Mouse (Mus musculus) midbrain, embryonic 12.5 days (tissue): ENCODE results near the gene Syce3. TPM values are rescaled to one million over a fixed set of nuclear protein-coding genes. Genes with fewer than 3 reads are reported as not detected.

Experiments used
- ATAC-seq: fragments of 200-750 bp; cut with Nextera tagmentation; 2 replicates; pipeline ENCODE4 v1.8.0; 2017; ENCODE audit warnings: low read depth, moderate TSS enrichment, moderate library complexity; ENCODE audit not compliant: low FRiP score
- H3K27ac ChIP-seq: fragments of 300-500 bp; sonication (generic); replicated peaks from 2 replicates; pipeline ENCODE4 v1.5.1; 2016; ENCODE audit warnings: mild to moderate bottlenecking
- H3K27me3 ChIP-seq: fragments of 300-500 bp; sonication (generic); 2 replicates; pipeline ENCODE4 v1.6.1; 2016; ENCODE audit warnings: mild to moderate bottlenecking
- H3K36me3 ChIP-seq: fragments of 300-500 bp; sonication (generic); 2 replicates; pipeline ENCODE4 v1.6.1; 2016
- H3K4me1 ChIP-seq: fragments of 300-500 bp; sonication (generic); 2 replicates; pipeline ENCODE4 v1.6.1; 2016
- H3K4me2 ChIP-seq: fragments of 300-500 bp; sonication (generic); replicated peaks from 2 replicates; pipeline ENCODE4 v1.6.1; 2016; ENCODE audit warnings: mild to moderate bottlenecking, moderate library complexity
- H3K4me3 ChIP-seq: fragments of 300-500 bp; sonication (generic); 2 replicates; pipeline ENCODE4 v1.5.1; 2016; ENCODE audit warnings: mild to moderate bottlenecking
- H3K9ac ChIP-seq: fragments of 300-500 bp; sonication (generic); replicated peaks from 2 replicates; pipeline ENCODE4 v1.6.1; 2016; ENCODE audit warnings: mild to moderate bottlenecking, moderate library complexity
- H3K9me3 ChIP-seq: fragments of 300-500 bp; sonication (generic); 2 replicates; pipeline ENCODE4 v1.6.1; 2016; ENCODE audit warnings: mild to moderate bottlenecking
- WGBS: fragments of 180-500 bp; shearing (Covaris S2); methylation state at CpG from one replicate; pipeline ENCODE4 v1.1.7; 2016; 5-methylcytosine and 5-hydroxymethylcytosine counted together
- polyA plus RNA-seq: library from polyadenylated mRNA; unstranded; fragments of >200 nt; fragmentation: Nextera tagmentation; extraction: Ambion mirVana; gene quantifications from 2 replicates; pipeline ENCODE4 v1.2.1, GENCODE M21; 2016

Gene Syce3
- polyA plus RNA-seq, 1 experiment from 2014 or later = not detected

- Histone ChIP-seq H3K9me3 (no peaks in the 10 kb centered on the region), H3K36me3 (peaks cover 81% of the 10 kb centered on the region), H3K4me3 (no peak overlapping the region), H3K27ac (no peak overlapping the region), H3K4me1 (peaks cover 3% of the 10 kb centered on the region), H3K9ac (no peak overlapping the region), H3K4me2 (no peak overlapping the region), H3K27me3 (no peaks in the 10 kb centered on the region)
- ATAC-seq = no peak
- WGBS = 97% methylated on average over 7 of the region's 7 CpGs
These were observed 47.3 kb downstream of the Syce3 start for GRCm38 (mm10) chr15:89363051-89363450.

GRCm38 (mm10) chr15:89358784-89359183 lies 51.5 kb downstream of the Syce3 start:
- Histone ChIP-seq H3K4me1 (peaks cover 30% of the 10 kb centered on the region), H3K36me3 (peaks cover 38% of the 10 kb centered on the region), H3K4me2 (no peak overlapping the region), H3K4me3 (no peak overlapping the region), H3K27ac (no peak overlapping the region), H3K27me3 (no peaks in the 10 kb centered on the region), H3K9ac (no peak overlapping the region), H3K9me3 (no peaks in the 10 kb centered on the region)
- WGBS = 88% methylated on average over 3 of the region's 3 CpGs
- no peak for ATAC-seq

GRCm38 (mm10) chr15:89356372-89356771 lies 53.9 kb downstream of the Syce3 start:
- H3K36me3 ChIP-seq = peaks cover 37% of the 10 kb centered on the region
- peak overlapping the region; percentile 78 for H3K4me2 ChIP-seq
- H3K27me3 ChIP-seq = no peaks in the 10 kb centered on the region
- H3K9ac ChIP-seq = peak overlapping the region; percentile 83
- no peaks in the 10 kb centered on the region for H3K9me3 ChIP-seq
- H3K4me3 ChIP-seq = peak overlapping the region; percentile 88
- H3K27ac ChIP-seq = peak overlapping the region; percentile 85
- under 1% methylated on average over 15 of the region's 15 CpGs for WGBS
- H3K4me1 ChIP-seq = peaks cover 30% of the 10 kb centered on the region
- ATAC-seq = peak; percentile 75

- Histone ChIP-seq H3K4me2 (peak within 1 kb of the TSS; percentile 78), H3K4me1 (peaks cover 30% of the 10 kb centered on the region), H3K4me3 (peak within 1 kb of the TSS; percentile 88), H3K9me3 (no peaks in the 10 kb centered on the region), H3K9ac (peak within 1 kb of the TSS; percentile 83), H3K27me3 (no peaks in the 10 kb centered on the region), H3K36me3 (peaks cover 37% of the 10 kb centered on the region), H3K27ac (peak within 1 kb of the TSS; percentile 85)
- ATAC-seq = peak; percentile 85
- WGBS = under 1% methylated on average over 63 of the region's 64 CpGs
These were observed 54.8 kb downstream of the Syce3 start, which contains the start of the genes Lmf2 and Ncaph2 for GRCm38 (mm10) chr15:89355241-89356187. Lmf2 (minus strand) TSS chr15:89355659. Ncaph2 (plus strand) TSS chr15:89355719.

- H3K27me3 ChIP-seq = no peaks in the 10 kb centered on the region
- ATAC-seq = no peak
- H3K9ac ChIP-seq = peak overlapping the region; percentile 83
- no peaks in the 10 kb centered on the region for H3K9me3 ChIP-seq
- H3K4me2 ChIP-seq = peak overlapping the region; percentile 78
- 86% methylated on average over 7 of the region's 7 CpGs for WGBS
- H3K4me1 ChIP-seq = peaks cover 30% of the 10 kb centered on the region
- peak overlapping the region; percentile 88 for H3K4me3 ChIP-seq
- peaks cover 38% of the 10 kb centered on the region for H3K36me3 ChIP-seq
- H3K27ac ChIP-seq = no peak overlapping the region
These were observed 55.8 kb downstream of the Syce3 start for GRCm38 (mm10) chr15:89354455-89354854.

GRCm38 (mm10) chr15:89353837-89354236 lies 56.5 kb downstream of the Syce3 start:
- 97% methylated on average over 16 of the region's 16 CpGs for WGBS
- 0 out of 2 replicates have a peak overlapping the region, but pooled peaks have one; percentile 88 for H3K4me3 ChIP-seq
- peak overlapping the region; percentile 78 for H3K4me2 ChIP-seq
- no peaks in the 10 kb centered on the region for H3K27me3 ChIP-seq
- no peak overlapping the region for H3K27ac ChIP-seq
- peaks cover 39% of the 10 kb centered on the region for H3K36me3 ChIP-seq
- peak overlapping the region; percentile 83; the same call in 1 of the 2 replicates for H3K9ac ChIP-seq
- no peaks in the 10 kb centered on the region for H3K9me3 ChIP-seq
- H3K4me1 ChIP-seq = peaks cover 30% of the 10 kb centered on the region
- no peak for ATAC-seq

GRCm38 (mm10) chr15:89352795-89353194 lies 57.5 kb downstream of the Syce3 start:
- WGBS = 96% methylated on average over 12 of the region's 12 CpGs

GRCm38 (mm10) chr15:89352054-89352453 lies 58.2 kb downstream of the Syce3 start:
- peaks cover 22% of the 10 kb centered on the region for H3K4me1 ChIP-seq
- H3K9me3 ChIP-seq = no peaks in the 10 kb centered on the region
- no peak overlapping the region for H3K27ac ChIP-seq
- H3K4me2 ChIP-seq = no peak overlapping the region
- no peak overlapping the region for H3K9ac ChIP-seq
- no peak overlapping the region for H3K4me3 ChIP-seq
- WGBS = 94% methylated on average over 14 of the region's 14 CpGs
- peaks cover 39% of the 10 kb centered on the region for H3K36me3 ChIP-seq
- H3K27me3 ChIP-seq = no peaks in the 10 kb centered on the region
- no peak for ATAC-seq

More at GRCm38 (mm10) chr15:89352795-89353194, 57.5 kb downstream of the Syce3 start:
- H3K4me2 ChIP-seq = no peak overlapping the region
- H3K36me3 ChIP-seq = peaks cover 39% of the 10 kb centered on the region
- H3K27ac ChIP-seq = no peak overlapping the region
- peaks cover 25% of the 10 kb centered on the region for H3K4me1 ChIP-seq
- no peak overlapping the region for H3K4me3 ChIP-seq
- no peak overlapping the region for H3K9ac ChIP-seq
- ATAC-seq = no peak
- H3K9me3 ChIP-seq = no peaks in the 10 kb centered on the region
- no peaks in the 10 kb centered on the region for H3K27me3 ChIP-seq

- Histone ChIP-seq H3K9me3 (no peaks in the 10 kb centered on the region), H3K4me2 (no peak overlapping the region), H3K27ac (no peak overlapping the region), H3K27me3 (no peaks in the 10 kb centered on the region), H3K4me3 (no peak overlapping the region), H3K4me1 (peaks cover 14% of the 10 kb centered on the region), H3K9ac (no peak overlapping the region), H3K36me3 (peaks cover 39% of the 10 kb centered on the region)
- no peak for ATAC-seq
- WGBS = 94% methylated on average over 15 of the region's 15 CpGs
These were observed 59.0 kb downstream of the Syce3 start for GRCm38 (mm10) chr15:89351302-89351701.

GRCm38 (mm10) chr15:89350447-89350846 lies 59.9 kb downstream of the Syce3 start:
- Histone ChIP-seq H3K36me3 (peaks cover 39% of the 10 kb centered on the region), H3K4me3 (no peak overlapping the region), H3K4me1 (peaks cover 14% of the 10 kb centered on the region), H3K9me3 (no peaks in the 10 kb centered on the region), H3K27ac (no peak overlapping the region), H3K27me3 (no peaks in the 10 kb centered on the region), H3K9ac (no peak overlapping the region), H3K4me2 (no peak overlapping the region)
- 88% methylated on average over 5 of the region's 5 CpGs for whole genome bisulfite sequencing
- no peak for ATAC-seq

- Histone ChIP-seq H3K9ac (no peak overlapping the region), H3K4me3 (no peak overlapping the region), H3K27me3 (no peaks in the 10 kb centered on the region), H3K27ac (no peak overlapping the region), H3K36me3 (no peaks in the 10 kb centered on the region), H3K4me2 (no peak overlapping the region), H3K9me3 (no peaks in the 10 kb centered on the region), H3K4me1 (no peaks in the 10 kb centered on the region)
- ATAC-seq = no peak
- WGBS = 93% methylated on average over 3 of the region's 3 CpGs
These were observed 67.0 kb downstream of the Syce3 start for GRCm38 (mm10) chr15:89343325-89343724.

GRCm38 (mm10) chr15:89341678-89342077 lies 68.6 kb downstream of the Syce3 start:
- H3K9me3 ChIP-seq = no peaks in the 10 kb centered on the region
- H3K9ac ChIP-seq = no peak overlapping the region
- no peak for ATAC-seq
- no peaks in the 10 kb centered on the region for H3K4me1 ChIP-seq
- whole genome bisulfite sequencing = 45% methylated on average over 1 of the region's 1 CpGs
- no peaks in the 10 kb centered on the region for H3K36me3 ChIP-seq
- H3K4me3 ChIP-seq = no peak overlapping the region
- no peaks in the 10 kb centered on the region for H3K27me3 ChIP-seq
- no peak overlapping the region for H3K4me2 ChIP-seq
- H3K27ac ChIP-seq = no peak overlapping the region
